Mouse (Mus musculus): Measurements from ENCODE around the gene Cryba1. TPM values are rescaled to one million over a fixed set of nuclear protein-coding genes. Genes with fewer than 3 reads are reported as not detected.

Gene Cryba1
- total RNA-seq, 2 experiments from 2014 or later: not detected

DNA sequence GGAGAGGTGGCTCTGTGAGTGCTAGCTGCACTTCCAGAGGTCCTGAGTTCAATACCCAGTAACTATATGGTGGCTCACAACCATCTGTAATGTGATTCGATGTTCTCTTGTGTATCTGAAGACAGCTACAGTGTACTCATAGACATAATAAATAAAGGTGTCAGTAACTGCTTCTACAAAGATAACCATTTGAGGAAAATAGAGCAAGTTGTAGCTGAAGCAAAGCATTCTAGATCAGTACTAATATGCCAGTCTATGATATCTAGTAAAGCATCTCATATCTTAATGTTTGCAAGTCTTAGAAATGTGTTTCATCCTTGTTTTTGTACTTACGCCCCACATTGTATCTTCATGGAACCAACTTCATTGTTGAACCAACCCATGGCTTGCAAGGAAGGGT is 6.0 kb downstream of the Cryba1 start:
- no peak for DNase-seq

DNA sequence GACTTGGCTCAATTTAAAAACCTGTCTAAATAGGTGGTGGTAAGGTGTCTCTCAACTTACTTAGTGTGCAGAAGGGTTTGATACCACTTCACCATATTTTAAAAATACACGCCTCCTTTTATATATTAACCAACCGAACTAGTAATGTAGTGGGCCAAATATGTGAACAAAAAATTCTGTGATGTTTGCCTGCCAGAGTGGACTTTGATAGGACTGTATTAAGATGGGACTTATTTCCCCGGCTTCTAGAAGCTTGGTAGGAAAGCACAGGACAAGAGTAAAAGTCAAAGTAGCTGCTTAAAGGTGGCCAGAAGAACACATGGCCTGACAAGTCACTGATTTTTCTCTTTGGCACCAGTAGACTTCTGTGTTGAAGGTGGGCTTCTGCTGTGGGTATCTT is 11.3 kb downstream of the Cryba1 start:
- no peak for DNase-seq

GRCm38 (mm10) chr11:77709039-77709438 is 16.0 kb downstream of the Cryba1 start:
- peak; percentile 27 to 35 for DNase-seq

- no peak for DNase-seq
These were observed 19.2 kb downstream of the Cryba1 start for GRCm38 (mm10) chr11:77705920-77706319.

DNA sequence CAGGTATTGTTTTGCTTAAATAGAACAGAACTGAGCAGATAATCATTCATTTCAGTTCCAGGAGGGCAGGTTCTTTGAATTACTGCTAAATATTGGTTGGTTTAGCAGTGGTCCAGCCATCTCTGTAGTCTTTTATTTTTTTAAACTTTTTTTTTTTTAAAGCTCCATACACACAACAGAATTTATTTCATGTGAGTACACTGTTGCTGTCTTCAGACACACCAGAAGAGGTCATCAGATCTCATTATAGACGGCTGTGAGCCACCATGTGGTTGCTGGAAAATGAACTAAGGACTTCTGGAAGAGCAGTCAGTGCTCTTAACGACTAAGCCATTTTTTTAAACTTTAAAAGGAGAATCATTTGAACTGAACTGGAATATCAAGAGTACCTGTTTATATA is 27.9 kb downstream of the Cryba1 start:
- no peak for DNase-seq

GRCm38 (mm10) chr11:77693026-77693425 is 32.1 kb downstream of the Cryba1 start:
- no peak for DNase-seq

GRCm38 (mm10) chr11:77687541-77688131 is 37.4 kb downstream of the Cryba1 start:
- DNase-seq: peak; percentile 61 to 65

DNA sequence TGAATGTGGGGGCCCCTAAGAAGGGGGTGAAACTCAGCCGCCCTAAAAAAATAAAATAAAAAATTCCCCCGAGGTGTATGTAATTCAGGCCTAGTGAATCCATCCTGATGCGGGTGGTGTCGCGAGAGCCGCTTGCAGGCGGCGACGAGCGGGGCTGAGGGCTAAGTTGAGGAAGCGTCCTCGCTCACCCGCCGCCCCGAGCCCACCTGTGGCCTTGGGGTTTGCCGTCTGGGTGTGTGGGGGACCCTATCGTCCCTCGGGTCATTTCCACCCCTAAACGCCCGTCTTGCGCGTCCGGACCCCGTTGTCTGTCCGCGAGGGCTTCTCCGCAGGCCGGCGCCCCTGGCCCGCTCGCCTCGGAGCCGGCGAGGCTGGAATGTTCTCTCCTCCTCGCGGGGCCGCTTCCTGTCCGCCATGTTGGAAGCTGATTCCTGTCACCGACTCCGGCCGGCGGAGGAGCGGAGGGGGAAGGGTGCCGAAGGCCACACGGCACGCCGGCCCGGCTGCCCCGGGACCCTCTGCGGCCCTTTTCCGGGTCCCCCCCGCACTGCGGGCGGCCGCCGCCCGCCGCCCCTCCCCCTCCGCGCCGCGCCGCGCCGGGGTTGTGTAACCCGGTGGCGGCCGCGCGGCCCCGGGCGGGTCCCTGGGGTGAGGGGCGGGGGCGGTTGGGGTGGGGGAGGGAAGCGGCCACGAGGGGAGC is 38.1 kb downstream of the Cryba1 start:
- DNase-seq: peak; percentile 79 to 83

DNA sequence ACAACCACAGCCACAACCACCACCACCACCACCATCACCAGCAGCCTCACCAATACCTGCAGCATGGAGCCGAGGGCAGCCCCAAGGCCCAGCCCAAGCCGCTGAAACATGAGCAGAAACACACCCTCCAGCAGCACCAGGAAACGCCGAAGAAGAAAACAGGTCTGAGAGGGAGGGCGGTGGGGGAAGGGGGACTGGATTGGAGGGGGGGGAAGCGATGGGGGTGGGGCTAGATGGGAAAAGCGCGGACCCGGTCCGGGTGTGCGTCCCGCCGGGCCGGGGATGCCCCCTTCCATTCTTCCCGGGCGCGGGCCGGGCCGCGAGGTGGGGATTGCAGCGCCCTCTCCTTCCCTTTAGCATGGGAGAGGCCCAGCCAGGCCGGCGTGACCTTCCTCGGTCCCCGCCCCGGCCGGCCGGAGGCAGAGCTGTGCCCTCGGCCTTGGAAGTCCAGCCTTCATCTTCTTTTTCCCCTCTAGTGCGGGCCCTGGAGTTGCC is 38.7 kb downstream of the Cryba1 start:
- peak in 1 of 2 experiments; percentile 50 for DNase-seq

GRCm38 (mm10) chr11:77685383-77686265 is 39.5 kb downstream of the Cryba1 start, which contains the start of gene Nufip2:
TSS of gene Nufip2 (plus strand) at chr11:77686155.
- DNase-seq: peak; percentile 99 to 100

DNA sequence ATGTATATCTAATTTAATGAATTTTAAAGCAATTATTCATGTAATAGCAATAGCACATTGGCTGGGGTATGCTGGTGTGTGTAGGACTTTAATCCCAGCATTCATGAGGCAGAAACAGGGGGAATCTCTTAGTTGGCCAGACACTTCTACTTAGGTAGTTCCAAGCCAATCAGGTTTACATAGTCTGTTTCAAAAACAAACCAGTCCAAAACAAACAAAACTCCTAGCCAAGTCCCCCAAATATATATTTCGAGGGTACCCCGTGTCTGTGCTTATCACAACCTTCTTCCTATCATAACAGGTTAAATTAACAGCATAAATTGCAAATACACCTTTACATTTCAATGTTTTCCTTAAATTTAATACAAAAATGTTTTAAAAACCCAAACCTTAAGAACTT is 40.2 kb downstream of the Cryba1 start:
- no peak for DNase-seq

DNA sequence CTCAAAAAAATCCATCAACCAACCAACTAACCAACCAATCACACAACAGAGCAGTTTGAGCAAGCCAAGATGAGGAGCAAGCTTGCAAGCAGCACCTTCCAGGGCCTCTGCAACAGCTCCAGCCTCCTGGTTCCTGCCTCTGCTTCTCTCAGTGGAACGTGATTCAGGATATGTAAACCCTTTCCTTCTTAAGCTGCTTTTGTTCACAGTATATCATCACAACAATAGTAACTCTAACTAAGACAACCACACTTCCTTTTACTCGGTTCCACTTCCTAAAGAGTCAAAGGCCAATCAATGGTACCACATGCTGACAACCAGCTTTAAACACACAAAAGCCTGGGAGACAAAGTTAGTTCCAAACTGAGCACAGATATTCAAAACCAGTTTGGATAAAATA is 45.1 kb downstream of the Cryba1 start:
- DNase-seq: no peak

- no peak for DNase-seq
These were observed 51.6 kb downstream of the Cryba1 start for GRCm38 (mm10) chr11:77673428-77673991.

GRCm38 (mm10) chr11:77672746-77673145 is 52.3 kb downstream of the Cryba1 start:
- no peak for DNase-seq

Other genes starting within 250 kb of the Cryba1 start
- gene Ankrd13b, start 235.6 kb downstream of the Cryba1 start, total RNA-seq (2021): 10 to 100 TPM in 1 of 2 experiments, 1 to 10 TPM in 1; 9.2 to 11.2 TPM
- 10 to 100 TPM; 54.7 to 58.9 TPM for gene Git1, start 231.7 kb downstream of the Cryba1 start, total RNA-seq (2021)
- 1 to 10 TPM; 2.7 to 4.5 TPM for gene Abhd15, start 210.2 kb downstream of the Cryba1 start, total RNA-seq (2021)
- gene Trp53i13, start 209.3 kb downstream of the Cryba1 start, total RNA-seq (2021): 10 to 100 TPM in 1 of 2 experiments, 1 to 10 TPM in 1; 8.3 to 10.6 TPM
- not detected for gene Gm10392, start 206.1 kb downstream of the Cryba1 start, total RNA-seq (2021)
- 10 to 100 TPM; 53.3 to 54.0 TPM for gene Taok1, start 117.5 kb downstream of the Cryba1 start, total RNA-seq (2021)
- 10 to 100 TPM; 47.0 to 47.9 TPM for gene Nufip2, start 39.1 kb downstream of the Cryba1 start, total RNA-seq (2021)
- 100 to 1,000 TPM; 228 to 270 TPM for gene Myo18a, start 38.0 kb upstream of the Cryba1 start, total RNA-seq (2021)
- not detected for gene Gm10277, start 62.5 kb upstream of the Cryba1 start, total RNA-seq (2021)
- gene Pipox, start 168.8 kb upstream of the Cryba1 start, total RNA-seq (2021): under 1 TPM; 0.50 to 0.87 TPM
- under 1 TPM; 0.12 to 0.31 TPM for gene Sez6, start 205.5 kb upstream of the Cryba1 start, total RNA-seq (2021)